Comparison of ENCODE assay signal across 19 mouse cellular contexts in the genomic region with DNA sequence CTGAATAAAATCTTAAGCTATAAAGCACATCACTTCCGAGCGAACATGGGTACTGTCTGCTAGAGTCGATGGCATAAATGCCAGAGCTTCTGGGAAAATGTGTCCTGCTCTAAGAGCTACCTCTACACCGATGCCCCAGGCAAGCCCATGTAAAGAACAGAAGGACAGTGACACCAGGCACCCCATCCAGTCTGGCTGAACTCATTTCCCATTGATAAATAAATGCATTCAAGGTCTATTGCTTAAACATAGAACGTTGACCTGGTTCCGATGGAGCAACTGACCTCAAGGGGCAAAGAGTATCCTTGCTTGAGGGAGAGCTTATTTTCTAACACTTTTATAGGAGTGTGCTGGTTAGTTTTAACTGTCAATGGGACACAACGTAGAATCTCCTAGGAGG. TPM values are rescaled to one million over a fixed set of nuclear protein-coding genes. Genes with fewer than 3 reads are reported as not detected.
"Had no signal": no experiment of that assay in that cellular context is flagged by ENCODE, and none has a peak within 500 bp of the region (broad histone marks: within the 10 kb centered on the region; RNA-seq: fewer than 3 reads in every experiment).

No protein-coding gene starts in this region.

- H3K9me3 ChIP-seq: lung, embryonic 15.5 days; midbrain, embryonic 13.5 days; midbrain, embryonic 15.5 days; neural tube, embryonic 12.5 days; stomach, embryonic 15.5 days had no signal

- H3K4me2 ChIP-seq: lung, embryonic 15.5 days; midbrain, embryonic 11.5 days; midbrain, embryonic 13.5 days; midbrain, embryonic 15.5 days; neural tube, embryonic 12.5 days; stomach, embryonic 15.5 days had no signal

- H3K4me3 ChIP-seq: lung, embryonic 15.5 days; megakaryocyte, embryonic 14.5 days; midbrain, embryonic 13.5 days; midbrain, embryonic 15.5 days; neural tube, embryonic 12.5 days; stomach, embryonic 15.5 days had no signal

- DNase-seq: lung, postnatal 14 days; lung, postnatal 36 days; right cerebral cortex, postnatal 14 days; thymus, adult 2 months; thymus, postnatal 25 days; thymus, postnatal 4 days had no signal

- H3K27ac ChIP-seq: lung, embryonic 15.5 days; macrophage; midbrain, embryonic 13.5 days; midbrain, embryonic 15.5 days; neural tube, embryonic 12.5 days; stomach, embryonic 15.5 days; stomach, postnatal 0 days had no signal

- H3K9ac ChIP-seq: lung, embryonic 15.5 days; midbrain, embryonic 13.5 days; midbrain, embryonic 15.5 days; neural tube, embryonic 12.5 days; stomach, embryonic 15.5 days had no signal

- H3K27me3 ChIP-seq: lung, embryonic 15.5 days; midbrain, embryonic 13.5 days; midbrain, embryonic 15.5 days; neural tube, embryonic 12.5 days; stomach, embryonic 15.5 days had no signal

- ATAC-seq: lung, postnatal 0 days; midbrain, embryonic 13.5 days; midbrain, embryonic 15.5 days had no signal

- H3K36me3 ChIP-seq: lung, embryonic 15.5 days; midbrain, embryonic 13.5 days; midbrain, embryonic 15.5 days; neural tube, embryonic 12.5 days; stomach, embryonic 15.5 days had no signal

- H3K4me1 ChIP-seq: megakaryocyte, embryonic 14.5 days; midbrain, embryonic 13.5 days; midbrain, embryonic 15.5 days; neural tube, embryonic 12.5 days had no signal

RNA-seq across cellular contexts. Expression of a gene that starts 30.6 kb away (rescaled TPM):
- total RNA-seq: megakaryocyte progenitor cell, adult 5-6 weeks; monocyte, adult 5-6 weeks; neutrophil, adult 5-6 weeks had no signal
